Mouse (Mus musculus) heart, postnatal 25 days (tissue): ENCODE results near the gene Gmppa. TPM values are rescaled to one million over a fixed set of nuclear protein-coding genes. Genes with fewer than 3 reads are reported as not detected.

Experiments
- DNase-seq: peaks from one replicate; pipeline ENCODE4 v3.0.0; 2022; ENCODE audit warnings: low spot score
- intact Hi-C: fragments of 180-260 bp; cut with DNase I; formaldehyde crosslinking; loops from one replicate; pipeline ENCODE4 v1.15.1; 2025
- total RNA-seq, 2 experiments: library from RNA; stranded (reverse); gene quantifications; 2 replicates each; pipeline ENCODE4 v1.2.3; 2021

The Gmppa gene
- total RNA-seq, 2 experiments from 2014 or later: 36.6 to 37.3 TPM

GRCm38 (mm10) chr1:75449377-75450135 is 13.8 kb downstream of the Gmppa start:
- intact Hi-C loops: loop anchor here (5.0 kb wide), 1 partner anchor 107 kb away; no protein-coding TSS in a partner anchor
- no peak for DNase-seq

GRCm38 (mm10) chr1:75450314-75451005 is 14.7 kb downstream of the Gmppa start, which contains the start of gene Asic4:
Gene Asic4, plus strand, starts transcription at chr1:75450436.
- no peak for DNase-seq
- intact Hi-C loops: no loop called here

GRCm38 (mm10) chr1:75451900-75452299 is 16.2 kb downstream of the Gmppa start:
- intact Hi-C loops: no loop called here
- DNase-seq: no peak

- DNase-seq: no peak
- intact Hi-C loops: no loop called here
Observed at GRCm38 (mm10) chr1:75455433-75455832, 19.7 kb downstream of the Gmppa start.

- intact Hi-C loops: no loop called here
- no peak for DNase-seq
Observed at GRCm38 (mm10) chr1:75455948-75456347, 20.2 kb downstream of the Gmppa start.

- intact Hi-C loops: no loop called here
- DNase-seq: no peak
Observed at GRCm38 (mm10) chr1:75456746-75457564, 21.2 kb downstream of the Gmppa start.

- intact Hi-C loops: no loop called here
- DNase-seq: no peak
Observed at GRCm38 (mm10) chr1:75457710-75458024, 21.9 kb downstream of the Gmppa start.

GRCm38 (mm10) chr1:75458025-75458788 is 22.5 kb downstream of the Gmppa start:
- intact Hi-C loops: no loop called here
- no peak for DNase-seq

- DNase-seq: no peak
- intact Hi-C loops: no loop called here
Observed at GRCm38 (mm10) chr1:75458789-75459684, 23.3 kb downstream of the Gmppa start.

GRCm38 (mm10) chr1:75460297-75460696 is 24.6 kb downstream of the Gmppa start:
- no peak for DNase-seq
- intact Hi-C loops: no loop called here

GRCm38 (mm10) chr1:75462636-75463035 is 26.9 kb downstream of the Gmppa start:
- no peak for DNase-seq
- intact Hi-C loops: no loop called here

GRCm38 (mm10) chr1:75463652-75464204 is 28.0 kb downstream of the Gmppa start:
- intact Hi-C loops: no loop called here
- DNase-seq: no peak

GRCm38 (mm10) chr1:75467215-75467927 is 31.6 kb downstream of the Gmppa start:
- peak; percentile 51 for DNase-seq
- intact Hi-C loops: loop anchor here (1.0 kb wide), 2 partner anchors 22 to 124 kb away; no protein-coding TSS in a partner anchor

- DNase-seq: no peak
- intact Hi-C loops: no loop called here
Observed at GRCm38 (mm10) chr1:75469287-75469825, 33.6 kb downstream of the Gmppa start.

- intact Hi-C loops: loop anchor here (5.0 kb wide), 1 partner anchor 46 kb away; the partner anchor contains the start of gene Stk11ip
- DNase-seq: no peak
Observed at GRCm38 (mm10) chr1:75476441-75476840, 40.7 kb downstream of the Gmppa start.

GRCm38 (mm10) chr1:75477264-75477965 is 41.7 kb downstream of the Gmppa start:
- no peak for DNase-seq
- intact Hi-C loops: loop anchor here (1.0 to 5.0 kb wide), 2 partner anchors 45 to 82 kb away; partner anchors contain the start of gene Stk11ip

GRCm38 (mm10) chr1:75477966-75478290 is 42.2 kb downstream of the Gmppa start:
- intact Hi-C loops: loop anchor here (1.0 to 5.0 kb wide), 2 partner anchors 44 to 81 kb away; partner anchors contain the start of gene Stk11ip
- no peak for DNase-seq
